Mouse (Mus musculus) E14TG2a.4 (cell line): ENCODE data around the gene E030018B13Rik.

Experiments used
- CTCF ChIP-seq: conservative IDR thresholded peaks from 2 replicates; pipeline ENCODE4 v1.5.1; 2014; ENCODE audit warnings: low read length
- POU5F1 ChIP-seq: IDR thresholded peaks from 2 replicates; pipeline ENCODE4 v1.6.1; 2014; ENCODE audit warnings: low read length, borderline replicate concordance

- no peak for TF ChIP-seq CTCF
- no peak for TF ChIP-seq POU5F1
These were observed 8.2 kb downstream of the E030018B13Rik start for GRCm38 (mm10) chr7:63924747-63925412.
